Mouse (Mus musculus): Measurements from ENCODE around the gene Ptprt.

Gene Ptprt

GRCm38 (mm10) chr2:161704811-161705210 lies 956.1 kb downstream of the Ptprt start:
- no peak for DNase-seq (ENCODE audit: low read depth, low spot score)

- DNase-seq (ENCODE audit: low read depth, low spot score): no peak
These were observed 956.5 kb downstream of the Ptprt start for GRCm38 (mm10) chr2:161704410-161704809.

DNA sequence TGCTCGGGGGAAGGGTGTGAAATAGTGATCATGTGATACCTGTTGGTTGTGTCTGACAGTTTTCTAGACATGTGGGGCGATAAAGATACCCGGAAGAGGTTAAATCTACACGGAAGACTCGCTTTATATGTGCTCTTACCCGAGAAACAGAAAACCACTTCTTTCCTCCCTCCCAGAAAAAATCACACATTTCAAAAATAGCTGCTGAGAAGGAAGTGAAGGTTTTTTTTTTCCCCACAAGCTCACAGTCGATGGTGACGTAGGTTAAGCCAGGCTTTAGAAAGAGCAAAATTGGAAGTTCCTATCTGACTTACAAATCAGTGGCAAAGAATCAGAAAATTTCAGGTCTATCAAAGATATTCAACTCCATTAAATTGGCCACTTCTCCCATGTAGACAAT lies 965.1 kb downstream of the Ptprt start:
- no peak for DNase-seq (ENCODE audit: low read depth, low spot score)

GRCm38 (mm10) chr2:161668302-161668986 lies 992.5 kb downstream of the Ptprt start:
- no peak for DNase-seq (ENCODE audit: low read depth, low spot score)

GRCm38 (mm10) chr2:161661912-161662311 lies 999.0 kb downstream of the Ptprt start:
- no peak for DNase-seq (ENCODE audit: low read depth, low spot score)

DNA sequence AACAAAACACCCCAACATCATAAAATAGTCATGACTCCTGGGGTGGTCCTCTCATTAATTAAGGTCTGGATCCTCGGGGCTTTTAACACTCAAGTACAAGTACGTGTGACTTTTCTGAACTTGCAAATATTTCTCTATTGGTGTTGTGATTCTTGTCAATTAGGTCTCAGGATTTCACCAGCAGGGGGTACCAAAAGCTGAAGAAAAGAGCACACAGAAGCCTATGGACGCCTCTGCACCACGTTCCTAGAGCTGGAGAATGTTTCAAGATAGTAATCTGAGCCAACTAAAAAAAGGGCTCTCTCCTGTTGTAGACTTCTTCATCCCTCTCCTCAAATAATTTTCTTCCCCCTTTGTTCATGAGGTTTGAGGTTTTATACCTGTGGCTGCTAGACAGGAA lies 1000.1 kb downstream of the Ptprt start:
- DNase-seq (ENCODE audit: low read depth, low spot score): peak; percentile 31

DNA sequence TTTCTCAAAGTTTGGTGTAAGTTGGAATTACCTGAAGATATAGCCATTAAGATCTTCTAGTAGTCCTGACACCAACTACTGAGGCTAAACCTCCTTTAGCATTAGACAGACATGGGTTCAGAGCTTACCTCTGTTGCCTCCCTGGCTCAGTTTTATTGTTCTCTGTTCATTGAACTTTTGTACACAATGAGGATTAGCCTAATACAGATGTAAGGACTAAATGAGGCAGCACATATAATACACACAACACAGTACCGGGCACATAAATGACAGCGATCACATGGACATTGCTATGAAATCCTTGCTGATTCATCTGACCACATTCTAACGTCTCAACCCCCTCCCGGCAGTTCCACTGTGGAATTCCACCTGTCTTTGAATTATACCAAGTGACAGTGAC lies 1003.9 kb downstream of the Ptprt start:
- DNase-seq (ENCODE audit: low read depth, low spot score): no peak

DNA sequence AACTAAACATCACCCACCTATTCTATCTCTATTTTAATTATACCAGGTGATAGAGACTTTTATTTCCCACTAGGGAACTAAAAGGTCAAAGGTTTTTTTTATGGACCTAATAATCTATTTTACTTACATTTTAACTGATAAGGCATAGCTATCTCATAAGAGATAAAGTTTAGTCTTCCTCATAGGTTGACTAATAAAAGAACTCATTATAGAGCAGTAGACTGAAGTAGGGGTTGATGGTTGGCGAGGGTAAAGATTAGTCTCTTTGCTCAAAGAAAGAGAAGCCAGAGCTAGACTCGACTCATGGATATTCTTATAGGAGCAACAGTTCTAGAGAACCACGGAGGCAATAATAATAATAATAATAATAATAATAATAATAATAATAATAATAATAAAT lies 1004.3 kb downstream of the Ptprt start:
- DNase-seq (ENCODE audit: low read depth, low spot score): no peak

DNA sequence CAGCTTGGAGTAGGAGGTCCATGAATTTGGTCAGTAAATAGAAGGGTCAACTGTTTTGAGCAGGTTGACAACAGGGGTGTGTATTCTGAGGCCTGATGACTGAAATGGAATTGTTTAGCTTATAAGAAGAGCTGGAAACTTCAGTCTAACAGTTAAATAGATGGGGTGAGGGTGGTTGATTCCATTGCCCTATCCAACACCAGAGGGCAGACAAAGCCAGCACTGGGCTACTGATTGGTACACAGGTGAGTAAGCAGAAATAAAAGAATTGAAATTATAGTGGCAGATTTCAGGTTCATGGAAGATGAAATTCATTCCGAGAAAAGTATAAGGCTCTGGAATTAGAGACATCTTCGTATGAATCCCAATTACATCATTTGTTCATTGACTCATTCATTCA lies 1020.1 kb downstream of the Ptprt start:
- DNase-seq (ENCODE audit: low read depth, low spot score): no peak

GRCm38 (mm10) chr2:161634084-161634483 lies 1026.9 kb downstream of the Ptprt start:
- no peak for DNase-seq (ENCODE audit: low read depth, low spot score)

- no peak for DNase-seq (ENCODE audit: low read depth, low spot score)
These were observed 1035.1 kb downstream of the Ptprt start for GRCm38 (mm10) chr2:161625896-161626295.

DNA sequence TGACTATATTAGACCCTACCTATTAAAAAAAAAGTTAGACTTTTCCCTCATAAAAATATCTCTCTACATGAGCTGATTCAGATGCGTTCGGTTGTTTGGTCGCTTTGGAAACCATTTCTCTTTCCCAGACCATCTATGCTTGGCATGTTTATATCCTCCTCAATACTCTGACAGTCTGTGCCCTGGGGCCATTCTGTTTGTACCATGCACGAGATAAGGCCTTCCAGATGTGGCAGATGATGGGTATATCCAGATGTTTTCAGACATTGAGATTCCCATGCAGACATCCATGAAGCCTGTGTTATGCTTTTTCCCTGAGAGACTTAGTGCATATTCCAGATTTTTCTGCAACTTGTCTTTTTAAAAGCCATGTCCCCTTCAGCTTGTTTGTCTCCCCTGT lies 1052.5 kb downstream of the Ptprt start:
- DNase-seq (ENCODE audit: low read depth, low spot score): no peak

- no peak for DNase-seq (ENCODE audit: low read depth, low spot score)
These were observed 1053.6 kb downstream of the Ptprt start for GRCm38 (mm10) chr2:161607372-161607771.

GRCm38 (mm10) chr2:161600206-161600808 lies 1060.6 kb downstream of the Ptprt start:
- DNase-seq (ENCODE audit: low read depth, low spot score): no peak

DNA sequence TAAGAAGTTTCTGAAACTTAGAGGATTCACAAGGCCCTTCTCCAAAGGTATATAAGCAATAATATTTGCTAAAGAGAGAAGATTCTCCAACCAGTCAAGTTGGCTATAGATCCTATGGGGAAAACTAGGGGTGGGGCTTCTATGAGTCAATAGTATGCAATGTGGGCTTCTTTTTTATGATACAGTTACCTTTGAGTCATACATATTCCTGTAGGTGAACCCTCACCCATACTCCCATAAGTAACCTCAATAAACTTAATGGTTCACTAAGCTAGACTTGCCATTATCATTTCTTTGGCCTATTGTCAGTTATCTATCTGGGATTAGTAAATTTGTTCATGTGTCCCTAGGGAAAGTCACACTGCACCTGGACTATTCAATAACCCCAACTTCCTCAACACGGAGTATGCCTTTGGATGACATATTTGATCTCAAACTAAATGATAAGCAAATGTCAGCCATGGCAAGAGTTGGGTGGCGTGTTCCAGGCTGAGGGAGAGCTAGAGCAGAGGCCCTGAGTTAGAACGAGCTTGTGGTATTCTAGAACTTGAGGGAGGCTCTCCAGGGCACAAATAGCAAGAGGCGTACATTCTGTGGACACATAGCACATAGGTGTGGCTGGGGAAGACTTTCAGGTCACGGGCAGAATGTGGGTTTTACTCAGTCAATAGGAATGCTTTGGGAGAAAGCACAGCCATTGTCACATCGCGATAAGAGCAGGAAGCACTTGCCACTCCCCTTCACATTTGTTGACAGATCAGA lies 1067.4 kb downstream of the Ptprt start:
- DNase-seq (ENCODE audit: low read depth, low spot score): no peak

GRCm38 (mm10) chr2:161574401-161574800 lies 1086.5 kb downstream of the Ptprt start:
- DNase-seq (ENCODE audit: low read depth, low spot score): no peak

GRCm38 (mm10) chr2:161572201-161572600 lies 1088.7 kb downstream of the Ptprt start:
- no peak for DNase-seq (ENCODE audit: low read depth, low spot score)

- no peak for DNase-seq (ENCODE audit: low read depth, low spot score)
These were observed 1090.5 kb downstream of the Ptprt start for GRCm38 (mm10) chr2:161570236-161570995.

- no peak for DNase-seq (ENCODE audit: low read depth, low spot score)
These were observed 1099.4 kb downstream of the Ptprt start for GRCm38 (mm10) chr2:161561502-161561901.

- no peak for DNase-seq (ENCODE audit: low read depth, low spot score)
These were observed 1103.1 kb downstream of the Ptprt start for GRCm38 (mm10) chr2:161557874-161558273.

GRCm38 (mm10) chr2:161553651-161554050 lies 1107.3 kb downstream of the Ptprt start:
- no peak for DNase-seq (ENCODE audit: low read depth, low spot score)

DNA sequence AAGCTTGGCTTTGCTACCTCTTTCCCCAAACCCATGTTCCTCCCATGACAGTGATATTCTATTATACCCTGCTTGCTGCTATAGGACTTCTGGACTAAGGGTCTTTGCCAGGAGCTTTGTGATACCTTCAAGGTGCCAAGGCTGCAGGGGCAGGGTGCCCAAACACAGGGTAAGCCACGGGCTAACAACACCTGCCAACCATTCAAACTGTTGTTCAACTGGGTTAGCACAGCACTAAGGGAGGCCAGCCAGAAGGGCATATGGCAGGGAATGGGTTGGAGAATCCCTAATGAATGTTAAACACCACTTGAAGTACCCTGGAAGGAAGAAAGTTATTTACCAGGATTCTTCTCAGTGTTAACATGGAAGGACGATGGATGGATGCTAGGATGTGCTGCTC lies 1108.9 kb downstream of the Ptprt start:
- DNase-seq (ENCODE audit: low read depth, low spot score): no peak

Measured in forelimb bud, embryonic 11.5 days (tissue).